Mouse (Mus musculus) frontal cortex, postnatal 14 days (tissue): ENCODE measurements around the gene Zic2.

Experiments used
- DNase-seq, 2 experiments: peaks; one replicate each; pipeline ENCODE4 v3.0.0; 2022; ENCODE audit warnings: low spot score in 2 of 2

Zic2 gene

DNA sequence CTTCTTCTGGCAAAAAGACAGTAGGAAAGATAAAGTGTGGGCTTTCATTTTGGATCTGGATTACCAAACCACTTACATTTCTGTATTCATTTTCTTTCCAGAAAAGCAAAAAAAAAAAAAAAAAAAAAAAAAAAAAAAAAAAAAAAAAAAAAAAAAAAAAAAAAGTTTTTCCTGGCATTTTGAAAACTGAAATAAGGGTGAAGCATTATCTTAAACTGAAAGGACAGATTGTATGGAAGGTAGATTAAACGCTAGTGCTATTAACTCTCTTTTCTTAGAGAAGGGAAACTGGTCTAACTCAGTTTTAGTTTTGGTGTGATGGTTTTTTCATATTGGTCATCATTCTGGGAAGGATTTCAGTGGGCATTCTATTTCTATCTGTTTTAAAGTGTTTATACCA lies 16.8 kb downstream of the Zic2 start:
- no peak for DNase-seq

DNA sequence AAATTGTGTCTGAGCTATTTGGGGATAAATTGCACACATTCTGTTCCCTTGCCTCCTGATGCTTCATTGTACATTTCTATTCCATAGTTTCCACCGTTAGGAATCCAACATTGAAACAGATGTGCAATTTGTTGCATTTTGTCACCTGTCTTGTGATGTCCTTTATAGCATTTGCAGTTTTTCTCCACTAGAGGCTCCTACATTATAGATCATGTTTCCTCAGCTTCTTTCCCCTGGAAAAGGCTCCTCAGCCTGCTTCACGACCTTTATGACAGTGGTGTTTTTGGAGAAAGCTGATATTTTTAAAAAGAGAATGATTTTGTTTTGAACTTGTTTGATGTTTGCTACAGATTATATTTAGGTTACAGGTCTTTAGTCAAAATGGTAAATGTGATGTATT lies 33.8 kb downstream of the Zic2 start:
- no peak for DNase-seq

DNA sequence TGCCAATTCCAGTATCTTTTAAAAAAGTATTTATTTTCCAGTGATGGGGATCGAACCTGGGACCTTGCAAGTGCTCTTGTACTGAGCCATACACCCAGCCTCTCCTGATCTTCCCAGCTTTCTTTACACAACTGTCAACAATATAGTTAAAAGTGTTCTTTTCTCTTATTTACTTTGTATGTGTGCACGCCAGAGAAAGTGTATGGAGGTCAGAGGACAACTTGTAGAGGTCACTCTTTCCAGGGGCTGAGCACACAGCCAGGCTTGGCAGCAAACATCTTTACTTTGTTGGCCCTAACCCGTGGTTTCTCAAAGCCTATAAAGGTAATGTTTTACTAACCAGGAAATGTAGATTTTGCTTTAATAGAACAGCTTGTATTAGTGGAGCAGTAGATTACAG lies 36.3 kb downstream of the Zic2 start:
- no peak for DNase-seq

DNA sequence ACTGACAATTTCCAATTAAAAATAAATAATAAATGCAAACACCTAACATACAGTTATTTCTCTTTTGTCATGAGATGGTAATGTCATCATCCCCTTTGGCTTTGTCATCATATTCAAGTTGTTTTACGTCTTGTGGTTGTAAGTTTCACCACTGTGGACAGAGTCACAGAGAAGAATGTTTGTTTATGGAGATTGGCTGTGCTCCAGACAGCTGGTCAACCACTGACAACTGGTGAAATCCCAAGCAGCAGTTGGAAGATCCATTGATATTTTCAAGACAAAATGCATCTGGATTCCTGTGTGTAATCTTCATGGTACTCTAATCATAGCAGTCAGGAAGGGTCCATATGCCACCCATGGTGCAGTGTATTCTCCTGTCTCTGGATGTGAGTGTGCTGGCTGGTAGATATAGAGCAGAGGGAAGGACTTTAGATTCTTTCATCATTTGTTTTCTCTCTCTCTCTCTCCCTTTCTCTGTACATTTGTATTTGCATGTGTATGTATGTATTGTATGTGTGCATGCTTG lies 38.3 kb downstream of the Zic2 start:
- no peak for DNase-seq

DNA sequence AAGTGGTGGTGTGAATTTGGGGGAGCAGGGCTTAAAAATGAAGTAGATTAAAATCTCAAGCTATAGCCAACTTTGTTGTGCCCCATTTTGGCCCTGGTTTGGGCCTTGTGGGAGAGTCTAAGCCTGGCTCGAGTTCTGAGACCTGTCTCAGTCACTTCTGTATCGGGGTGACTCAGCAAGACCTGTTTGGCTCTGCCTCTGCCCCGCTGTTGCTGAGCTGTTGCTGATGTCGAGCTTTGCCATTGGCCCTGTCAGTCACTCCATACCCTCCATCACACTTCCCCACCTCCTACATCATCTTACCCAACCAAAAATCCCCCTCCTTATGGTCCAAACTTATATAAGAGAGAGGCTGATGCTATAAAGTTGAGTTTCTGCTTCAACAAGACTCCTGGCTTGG lies 53.2 kb downstream of the Zic2 start:
- DNase-seq: no peak
